Mouse (Mus musculus): ENCODE measurements around the gene Hpd. TPM values are rescaled to one million over a fixed set of nuclear protein-coding genes. Genes with fewer than 3 reads are reported as not detected.

The Hpd gene
- polyA plus RNA-seq, 1 experiment from 2014 or later = not detected

GRCm38 (mm10) chr5:123194856-123195255, 12.3 kb upstream of the Hpd start:
- Histone ChIP-seq H3K27ac (replicated peaks; ENCODE audit: low read depth, low read length) (no peak overlapping the region), H3K27me3 (replicated peaks; ENCODE audit: control insufficient read depth, insufficient read depth, low read length) (no peaks in the 10 kb centered on the region), H3K9me3 (ENCODE audit: control insufficient read depth, low read length) (no peaks in the 10 kb centered on the region), H3K4me2 (ENCODE audit: low read depth, low read length) (no peak overlapping the region), H3K9ac (ENCODE audit: low read depth, low read length) (no peak overlapping the region), H3K4me1 (ENCODE audit: control insufficient read depth, insufficient read depth, low read length) (no peaks in the 10 kb centered on the region), H3K36me3 (ENCODE audit: control insufficient read depth, insufficient read depth, low read length) (no peaks in the 10 kb centered on the region), H3K4me3 (ENCODE audit: low read depth, low read length) (no peak overlapping the region)
- WGBS = 92% methylated on average over 6 of the region's 6 CpGs
- DNase-seq (ENCODE audit: low spot score) (no peak), ATAC-seq (ENCODE audit: low read depth) (no peak)

- no peaks in the 10 kb centered on the region for H3K27me3 ChIP-seq (replicated peaks; ENCODE audit: control insufficient read depth, insufficient read depth, low read length)
- no peak for DNase-seq (ENCODE audit: low spot score)
Measured at GRCm38 (mm10) chr5:123193436-123193835, 10.9 kb upstream of the Hpd start.

GRCm38 (mm10) chr5:123192606-123193150, 10.2 kb upstream of the Hpd start:
- no peaks in the 10 kb centered on the region for H3K4me1 ChIP-seq (ENCODE audit: control insufficient read depth, insufficient read depth, low read length)
- H3K4me2 ChIP-seq (ENCODE audit: low read depth, low read length) = no peak overlapping the region
- DNase-seq (ENCODE audit: low spot score) = no peak
- H3K36me3 ChIP-seq (ENCODE audit: control insufficient read depth, insufficient read depth, low read length) = no peaks in the 10 kb centered on the region
- 55% methylated on average over 9 of the region's 9 CpGs for WGBS
- no peak overlapping the region for H3K4me3 ChIP-seq (ENCODE audit: low read depth, low read length)
- no peak overlapping the region for H3K27ac ChIP-seq (replicated peaks; ENCODE audit: low read depth, low read length)
- H3K27me3 ChIP-seq (replicated peaks; ENCODE audit: control insufficient read depth, insufficient read depth, low read length) = no peaks in the 10 kb centered on the region
- H3K9me3 ChIP-seq (ENCODE audit: control insufficient read depth, low read length) = no peaks in the 10 kb centered on the region
- ATAC-seq (ENCODE audit: low read depth) = no peak
- H3K9ac ChIP-seq (ENCODE audit: low read depth, low read length) = no peak overlapping the region

More at GRCm38 (mm10) chr5:123193436-123193835, 10.9 kb upstream of the Hpd start:
- Histone ChIP-seq H3K36me3 (ENCODE audit: control insufficient read depth, insufficient read depth, low read length) (no peaks in the 10 kb centered on the region), H3K4me3 (ENCODE audit: low read depth, low read length) (no peak overlapping the region), H3K4me2 (ENCODE audit: low read depth, low read length) (no peak overlapping the region), H3K4me1 (ENCODE audit: control insufficient read depth, insufficient read depth, low read length) (no peaks in the 10 kb centered on the region), H3K9me3 (ENCODE audit: control insufficient read depth, low read length) (no peaks in the 10 kb centered on the region), H3K27ac (replicated peaks; ENCODE audit: low read depth, low read length) (no peak overlapping the region), H3K9ac (ENCODE audit: low read depth, low read length) (no peak overlapping the region)
- 82% methylated on average over 5 of the region's 5 CpGs for WGBS
- ATAC-seq (ENCODE audit: low read depth) = no peak

GRCm38 (mm10) chr5:123191427-123191826, 8.9 kb upstream of the Hpd start:
- no peak for DNase-seq (ENCODE audit: low spot score)
- no peak for ATAC-seq (ENCODE audit: low read depth)
- no peak overlapping the region for H3K4me3 ChIP-seq (ENCODE audit: low read depth, low read length)
- WGBS = 65% methylated on average over 6 of the region's 6 CpGs
- H3K9me3 ChIP-seq (ENCODE audit: control insufficient read depth, low read length) = no peaks in the 10 kb centered on the region
- H3K27me3 ChIP-seq (replicated peaks; ENCODE audit: control insufficient read depth, insufficient read depth, low read length) = no peaks in the 10 kb centered on the region
- no peak overlapping the region for H3K9ac ChIP-seq (ENCODE audit: low read depth, low read length)
- no peak overlapping the region for H3K4me2 ChIP-seq (ENCODE audit: low read depth, low read length)
- no peak overlapping the region for H3K27ac ChIP-seq (replicated peaks; ENCODE audit: low read depth, low read length)
- H3K4me1 ChIP-seq (ENCODE audit: control insufficient read depth, insufficient read depth, low read length) = no peaks in the 10 kb centered on the region
- no peaks in the 10 kb centered on the region for H3K36me3 ChIP-seq (ENCODE audit: control insufficient read depth, insufficient read depth, low read length)

- no peak overlapping the region for H3K27ac ChIP-seq (replicated peaks; ENCODE audit: low read depth, low read length)
- ATAC-seq (ENCODE audit: low read depth) (no peak), DNase-seq (ENCODE audit: low spot score) (no peak)
- H3K27me3 ChIP-seq (replicated peaks; ENCODE audit: control insufficient read depth, insufficient read depth, low read length) = no peaks in the 10 kb centered on the region
- H3K4me3 ChIP-seq (ENCODE audit: low read depth, low read length) = no peak overlapping the region
- H3K36me3 ChIP-seq (ENCODE audit: control insufficient read depth, insufficient read depth, low read length) = no peaks in the 10 kb centered on the region
- no peak overlapping the region for H3K4me2 ChIP-seq (ENCODE audit: low read depth, low read length)
- H3K9ac ChIP-seq (ENCODE audit: low read depth, low read length) = no peak overlapping the region
- 88% methylated on average over 3 of the region's 3 CpGs for WGBS
- H3K4me1 ChIP-seq (ENCODE audit: control insufficient read depth, insufficient read depth, low read length) = no peaks in the 10 kb centered on the region
- no peaks in the 10 kb centered on the region for H3K9me3 ChIP-seq (ENCODE audit: control insufficient read depth, low read length)
Measured at GRCm38 (mm10) chr5:123190912-123191311, 8.4 kb upstream of the Hpd start.

GRCm38 (mm10) chr5:123187306-123187705, 4.8 kb upstream of the Hpd start:
- no peak overlapping the region for H3K4me3 ChIP-seq (ENCODE audit: low read depth, low read length)
- no peak for ATAC-seq (ENCODE audit: low read depth)
- WGBS = 85% methylated on average over 3 of the region's 3 CpGs
- no peak for DNase-seq (ENCODE audit: low spot score)
- H3K36me3 ChIP-seq (ENCODE audit: control insufficient read depth, insufficient read depth, low read length) = no peaks in the 10 kb centered on the region
- no peak overlapping the region for H3K27ac ChIP-seq (replicated peaks; ENCODE audit: low read depth, low read length)
- H3K4me1 ChIP-seq (ENCODE audit: control insufficient read depth, insufficient read depth, low read length) = no peaks in the 10 kb centered on the region
- no peaks in the 10 kb centered on the region for H3K27me3 ChIP-seq (replicated peaks; ENCODE audit: control insufficient read depth, insufficient read depth, low read length)
- H3K4me2 ChIP-seq (ENCODE audit: low read depth, low read length) = no peak overlapping the region
- H3K9me3 ChIP-seq (ENCODE audit: control insufficient read depth, low read length) = no peaks in the 10 kb centered on the region
- H3K9ac ChIP-seq (ENCODE audit: low read depth, low read length) = no peak overlapping the region

- Histone ChIP-seq H3K4me1 (ENCODE audit: control insufficient read depth, insufficient read depth, low read length) (no peaks in the 10 kb centered on the region), H3K27ac (replicated peaks; ENCODE audit: low read depth, low read length) (no peak overlapping the region), H3K4me3 (ENCODE audit: low read depth, low read length) (no peak overlapping the region), H3K36me3 (ENCODE audit: control insufficient read depth, insufficient read depth, low read length) (no peaks in the 10 kb centered on the region), H3K4me2 (ENCODE audit: low read depth, low read length) (no peak overlapping the region), H3K9me3 (ENCODE audit: control insufficient read depth, low read length) (no peaks in the 10 kb centered on the region), H3K27me3 (replicated peaks; ENCODE audit: control insufficient read depth, insufficient read depth, low read length) (no peaks in the 10 kb centered on the region), H3K9ac (ENCODE audit: low read depth, low read length) (no peak overlapping the region)
- DNase-seq (ENCODE audit: low spot score) = no peak
- WGBS = 61% methylated on average over 6 of the region's 6 CpGs
- ATAC-seq (ENCODE audit: low read depth) = no peak
Measured at GRCm38 (mm10) chr5:123185966-123186365, 3.4 kb upstream of the Hpd start.

GRCm38 (mm10) chr5:123181536-123181935, 991 bp downstream of the Hpd start:
- no peak overlapping the region for H3K27ac ChIP-seq (replicated peaks; ENCODE audit: low read depth, low read length)
- no peak overlapping the region for H3K4me3 ChIP-seq (ENCODE audit: low read depth, low read length)
- ATAC-seq (ENCODE audit: low read depth) (no peak), DNase-seq (ENCODE audit: low spot score) (no peak)
- H3K4me2 ChIP-seq (ENCODE audit: low read depth, low read length) = no peak overlapping the region
- no peaks in the 10 kb centered on the region for H3K27me3 ChIP-seq (replicated peaks; ENCODE audit: control insufficient read depth, insufficient read depth, low read length)
- H3K9me3 ChIP-seq (ENCODE audit: control insufficient read depth, low read length) = no peaks in the 10 kb centered on the region
- H3K4me1 ChIP-seq (ENCODE audit: control insufficient read depth, insufficient read depth, low read length) = no peaks in the 10 kb centered on the region
- no peak overlapping the region for H3K9ac ChIP-seq (ENCODE audit: low read depth, low read length)
- H3K36me3 ChIP-seq (ENCODE audit: control insufficient read depth, insufficient read depth, low read length) = no peaks in the 10 kb centered on the region
- WGBS = 78% methylated on average over 6 of the region's 6 CpGs

GRCm38 (mm10) chr5:123180390-123180789, 2.1 kb downstream of the Hpd start:
- H3K4me3 ChIP-seq (ENCODE audit: low read depth, low read length) = no peak overlapping the region
- no peaks in the 10 kb centered on the region for H3K27me3 ChIP-seq (replicated peaks; ENCODE audit: control insufficient read depth, insufficient read depth, low read length)
- WGBS = 93% methylated on average over 15 of the region's 15 CpGs
- no peaks in the 10 kb centered on the region for H3K36me3 ChIP-seq (ENCODE audit: control insufficient read depth, insufficient read depth, low read length)
- no peak overlapping the region for H3K9ac ChIP-seq (ENCODE audit: low read depth, low read length)
- H3K27ac ChIP-seq (replicated peaks; ENCODE audit: low read depth, low read length) = no peak overlapping the region
- DNase-seq (ENCODE audit: low spot score) (no peak), ATAC-seq (ENCODE audit: low read depth) (no peak)
- no peak overlapping the region for H3K4me2 ChIP-seq (ENCODE audit: low read depth, low read length)
- no peaks in the 10 kb centered on the region for H3K9me3 ChIP-seq (ENCODE audit: control insufficient read depth, low read length)
- no peaks in the 10 kb centered on the region for H3K4me1 ChIP-seq (ENCODE audit: control insufficient read depth, insufficient read depth, low read length)

All from embryonic facial prominence, embryonic 14.5 days (tissue).